Comparison of ENCODE assay signal across 8 mouse cellular contexts in the genomic region with DNA sequence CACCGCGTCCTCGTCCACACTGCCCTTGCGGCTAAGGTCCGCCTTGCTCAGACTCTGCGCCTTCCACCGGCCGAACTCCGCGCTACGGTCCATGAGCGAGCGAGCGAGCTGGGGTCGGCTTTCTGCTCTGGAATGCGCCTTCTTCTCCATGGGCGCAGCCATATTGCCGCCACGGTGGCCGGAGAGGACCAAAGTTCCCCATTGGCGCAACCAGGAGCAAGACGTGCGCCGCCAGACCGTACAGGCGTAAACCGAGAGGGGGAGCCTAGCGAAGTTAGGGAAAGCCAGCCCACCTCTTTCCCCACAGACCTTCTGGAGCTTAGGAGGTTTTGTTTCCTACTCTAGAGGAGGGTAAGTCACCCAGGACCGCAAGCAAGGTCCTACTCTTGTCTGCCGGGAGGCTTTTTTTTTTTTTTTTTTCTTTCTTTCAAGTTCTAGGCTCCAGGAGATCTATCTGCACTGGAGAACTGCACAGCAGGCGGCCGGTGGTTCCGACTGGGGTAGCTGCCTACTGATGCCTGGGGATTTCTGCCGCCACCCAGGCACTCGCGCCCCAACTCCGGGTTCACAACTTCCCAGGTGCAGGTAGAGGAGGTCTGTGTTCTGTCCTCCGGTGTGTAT. TPM values are rescaled to one million over a fixed set of nuclear protein-coding genes. Genes with fewer than 3 reads are reported as not detected.
A peak's percentile ranks its signal among the peaks of the same experiment; 100 is the strongest.
DNase-seq lines count a peak whose midpoint lies in the region; ATAC-seq and TF ChIP-seq lines count a peak whose summit lies in the region.

A gene (minus strand): TSS at position 171 of the 621 bp plus-strand sequence.

- H3K9me3 ChIP-seq in MEL (replicated peaks; ENCODE audit: insufficient read depth, low read length) = no peaks in the 10 kb centered on the region
- H3K9me3 ChIP-seq in forebrain, postnatal 0 days (ENCODE audit: low read length) = no peaks in the 10 kb centered on the region
- no peaks in the 10 kb centered on the region for H3K9me3 ChIP-seq in lung, embryonic 15.5 days

- peak; percentile 97 for ATAC-seq in forebrain, postnatal 0 days
- peak; percentile 98 for ATAC-seq in lung, embryonic 15.5 days (ENCODE audit: borderline replicate concordance, extremely low read depth, low FRiP score, low TSS enrichment)

- DNase-seq in MEL (ENCODE audit: low read depth, low spot score) = peak; percentile 95
- peak; percentile 97 to 99 for DNase-seq in cerebellum, adult 2 months
- peak; percentile 97 for DNase-seq in forebrain, postnatal 0 days
- DNase-seq in heart, postnatal 4 days = peak; percentile 99
- peak; percentile 89 to 98 for DNase-seq in layer of hippocampus, adult 8-10 months (ENCODE audit: low spot score in 2 of 2)
- peak; percentile 92 for DNase-seq in ovary, adult 18-20 months (ENCODE audit: low spot score)
- DNase-seq in thymus, postnatal 0 days (ENCODE audit: low spot score) = peak; percentile 96

- H3K36me3 ChIP-seq in MEL (ENCODE audit: control insufficient read depth in 1 of 2, insufficient read depth in 2 of 2, low read length in 2 of 2) = peaks cover 0 to 15% of the 10 kb centered on the region in 2 experiments; a peak in 2 of 4 replicates
- H3K36me3 ChIP-seq in forebrain, postnatal 0 days (ENCODE audit: insufficient read depth) = peaks cover 19% of the 10 kb centered on the region
- H3K36me3 ChIP-seq in lung, embryonic 15.5 days = peaks cover 19% of the 10 kb centered on the region

- TF ChIP-seq CTCF in MEL (IDR thresholded peaks at IDR 0.05 in 2 of 3, conservative IDR thresholded peaks at IDR 0.05 in 1 of 3; ENCODE audit: control insufficient read depth in 1 of 3, insufficient read depth in 1 of 3, low read depth in 2 of 3, low read length in 3 of 3, poor library complexity in 1 of 3, severe bottlenecking in 1 of 3) = peak in 1 of 3 experiments; percentile 21; a peak in 2 of 6 replicates
- peak; percentile 48 for TF ChIP-seq CTCF in cerebellum, adult 2 months (IDR thresholded peaks at IDR 0.05; ENCODE audit: borderline replicate concordance, insufficient read depth, low read depth, low read length)
- peak; percentile 74 for TF ChIP-seq CTCF in forebrain, postnatal 0 days (IDR thresholded peaks at IDR 0.05; ENCODE audit: low read depth)

- peaks cover 7% of the 10 kb centered on the region for H3K79me2 ChIP-seq in MEL (ENCODE audit: control insufficient read depth, insufficient read depth, low read length, poor library complexity)

- no peak for TF ChIP-seq RAD21 in MEL (IDR thresholded peaks at IDR 0.05; ENCODE audit: low read depth, low read length)

- H3K27ac ChIP-seq in MEL (ENCODE audit: control insufficient read depth, low read depth, low read length) = peak within 1 kb of the TSS; percentile 73
- peak within 1 kb of the TSS; percentile 95 for H3K27ac ChIP-seq in cerebellum, adult 2 months (ENCODE audit: insufficient read depth, low read length)
- peak within 1 kb of the TSS; percentile 94 for H3K27ac ChIP-seq in forebrain, postnatal 0 days (ENCODE audit: low read depth, low read length)
- peak within 1 kb of the TSS; percentile 96 for H3K27ac ChIP-seq in lung, embryonic 15.5 days

- TF ChIP-seq EP300 in MEL (IDR thresholded peaks at IDR 0.05; ENCODE audit: low read depth in 1 of 2, low read length in 2 of 2) = 0 out of 4 replicates have a peak, but pooled peaks of 1 of the 2 experiments have one; percentile 18

- WGBS in cerebellum, adult 2 months = under 1% methylated on average over 38 of the region's 38 CpGs
- 1% methylated on average over 38 of the region's 38 CpGs for WGBS in forebrain, postnatal 0 days
- WGBS in lung, embryonic 15.5 days = under 1% methylated on average over 38 of the region's 38 CpGs

- peak within 1 kb of the TSS; percentile 82 to 91 for H3K4me3 ChIP-seq in MEL (ENCODE audit: control insufficient read depth in 1 of 2, insufficient read depth in 1 of 2, low read depth in 2 of 2, low read length in 2 of 2)
- H3K4me3 ChIP-seq in cerebellum, adult 2 months (replicated peaks; ENCODE audit: insufficient read depth, low read depth, low read length) = peak within 1 kb of the TSS; percentile 89
- peak within 1 kb of the TSS; percentile 74 for H3K4me3 ChIP-seq in forebrain, postnatal 0 days (ENCODE audit: low read depth, low read length)
- H3K4me3 ChIP-seq in lung, embryonic 15.5 days = peak within 1 kb of the TSS; percentile 99

- TF ChIP-seq POLR2A in MEL (IDR thresholded peaks at IDR 0.05; ENCODE audit: control insufficient read depth in 1 of 2, insufficient read depth in 1 of 2, low read depth in 1 of 2, low read length in 2 of 2, poor library complexity in 1 of 2) = peak; percentile 50 to 51; a peak in 2 of 4 replicates
- no peak for TF ChIP-seq POLR2A in cerebellum, adult 2 months (IDR thresholded peaks at IDR 0.05; ENCODE audit: borderline replicate concordance, insufficient read depth, low read length)

- peak within 1 kb of the TSS; percentile 89 for H3K9ac ChIP-seq in MEL (ENCODE audit: control insufficient read depth, low read depth, low read length, poor library complexity, severe bottlenecking)
- peak within 1 kb of the TSS; percentile 77 for H3K9ac ChIP-seq in forebrain, postnatal 0 days
- peak within 1 kb of the TSS; percentile 86 for H3K9ac ChIP-seq in lung, embryonic 15.5 days

- H3K27me3 ChIP-seq in MEL (ENCODE audit: control insufficient read depth in 1 of 2, insufficient read depth in 2 of 2, low read length in 2 of 2) = no peaks in the 10 kb centered on the region
- no peaks in the 10 kb centered on the region for H3K27me3 ChIP-seq in cerebellum, adult 2 months (ENCODE audit: control insufficient read depth, insufficient read depth, low read length)
- H3K27me3 ChIP-seq in forebrain, postnatal 0 days (ENCODE audit: insufficient read depth, low read length) = no peaks in the 10 kb centered on the region
- H3K27me3 ChIP-seq in lung, embryonic 15.5 days = no peaks in the 10 kb centered on the region

- peak within 1 kb of the TSS; percentile 53 for H3K4me2 ChIP-seq in forebrain, postnatal 0 days (ENCODE audit: low read depth)
- H3K4me2 ChIP-seq in lung, embryonic 15.5 days = peak within 1 kb of the TSS; percentile 69

- peaks cover 0 to 6% of the 10 kb centered on the region in 2 experiments; a peak in 3 of 4 replicates for H3K4me1 ChIP-seq in MEL (ENCODE audit: control insufficient read depth in 1 of 2, insufficient read depth in 2 of 2, low read length in 2 of 2)
- H3K4me1 ChIP-seq in cerebellum, adult 2 months (ENCODE audit: control insufficient read depth, insufficient read depth, low read length) = no peaks in the 10 kb centered on the region
- 0 out of 2 replicates have a peak, but pooled peaks cover 3% of the 10 kb centered on the region for H3K4me1 ChIP-seq in forebrain, postnatal 0 days (ENCODE audit: insufficient read depth)
- H3K4me1 ChIP-seq in lung, embryonic 15.5 days = peaks cover 8% of the 10 kb centered on the region

TF ChIP-seq in MEL, 35 proteins besides CTCF, POLR2A, EP300 and RAD21 (continues in another document):
- TF ChIP-seq NELFE (IDR thresholded peaks at IDR 0.05; ENCODE audit: low read depth, low read length) (peak; percentile 48), MXI1 (IDR thresholded peaks at IDR 0.05; ENCODE audit: low read depth, low read length) (peak; percentile 88), MYB (IDR thresholded peaks at IDR 0.05; ENCODE audit: low read depth, low read length) (no peak), MYC (IDR thresholded peaks at IDR 0.05; ENCODE audit: low read depth, low read length) (peak; percentile 66; the same call in 1 of the 2 replicates), POLR2AphosphoS2 (IDR thresholded peaks at IDR 0.05; ENCODE audit: low read length) (no peak), NRF1 (IDR thresholded peaks at IDR 0.05; ENCODE audit: insufficient read depth, low read depth, low read length, poor library complexity, severe bottlenecking) (0 out of 2 replicates have a peak, but pooled peaks have one; percentile 12), SMC3 (IDR thresholded peaks at IDR 0.05; ENCODE audit: low read depth, low read length) (no peak; the same call in 1 of the 2 replicates), SIN3A (IDR thresholded peaks at IDR 0.05; ENCODE audit: low read length) (peak; percentile 83), RCOR1 (IDR thresholded peaks at IDR 0.05; ENCODE audit: low read depth, low read length) (no peak), UBTF (IDR thresholded peaks at IDR 0.05; ENCODE audit: borderline replicate concordance, insufficient read depth, low read depth, low read length) (0 out of 2 replicates have a peak, but pooled peaks have one; percentile 15), TAL1 (IDR thresholded peaks at IDR 0.05; ENCODE audit: low read length) (no peak), MAZ (IDR thresholded peaks at IDR 0.05; ENCODE audit: low read depth, low read length) (peak; percentile 44; the same call in 1 of the 2 replicates), MEF2A (IDR thresholded peaks at IDR 0.05; ENCODE audit: extremely low read depth, insufficient replicate concordance, low read depth, low read length, poor library complexity, severe bottlenecking) (no peak), JUND (IDR thresholded peaks at IDR 0.05; ENCODE audit: low read depth, low read length) (no peak), GABPA (IDR thresholded peaks at IDR 0.05; ENCODE audit: low read depth, low read length) (no peak), E2F4 (IDR thresholded peaks at IDR 0.05; ENCODE audit: borderline replicate concordance, low read depth, low read length) (no peak), MAFK (IDR thresholded peaks at IDR 0.05; ENCODE audit: borderline replicate concordance, low read depth, low read length) (no peak), MAX (IDR thresholded peaks at IDR 0.05; ENCODE audit: low read length) (peak; percentile 49; the same call in 1 of the 2 replicates), ZMIZ1 (IDR thresholded peaks at IDR 0.05; ENCODE audit: low read depth, low read length) (0 out of 2 replicates have a peak, but pooled peaks have one; percentile 7), ZNF384 (IDR thresholded peaks at IDR 0.05; ENCODE audit: low read depth, low read length) (peak; percentile 57), HCFC1 (IDR thresholded peaks at IDR 0.05; ENCODE audit: low read depth, low read length) (peak; percentile 93), TCF12 (IDR thresholded peaks at IDR 0.05; ENCODE audit: low read depth, low read length) (peak; percentile 68)

RNA-seq across cellular contexts. Expression of the gene that starts here (rescaled TPM):
- total RNA-seq in MEL (2012; rRNA removed) = 12.1 and 13.2 TPM in 2 replicates
- polyA plus RNA-seq in MEL (2012; ENCODE audit: insufficient read depth in 1 of 2, insufficient read length in 2 of 2, low read depth in 1 of 2, low replicate concordance in 2 of 2, missing spikeins in 1 of 2) = 1 to 10 TPM in 1 of 2 experiments, not detected in 1; 6.7 TPM
- 21.6 and 26.4 TPM in 2 replicates for polyA plus RNA-seq in cerebellum, adult 2 months (2012; rRNA removed)
- 13.8 and 13.9 TPM in 2 replicates for total RNA-seq in forebrain, postnatal 0 days (2014; rRNA removed)
- polyA plus RNA-seq in forebrain, postnatal 0 days (2015; fragmentation: Nextera tagmentation; extraction: Ambion mirVana) = 8.1 and 8.5 TPM in 2 replicates
- 1 to 10 TPM; 5.9 to 6.8 TPM for total RNA-seq in heart, postnatal 4 days (2021)
- 10 to 100 TPM in 3 of 4 experiments, 1 to 10 TPM in 1; 9.0 to 12.2 (median 11.2) TPM for total RNA-seq in layer of hippocampus, adult 8-10 months (2022)
- polyA plus RNA-seq in lung, embryonic 15.5 days (2015; fragmentation: Nextera tagmentation; extraction: Ambion mirVana) = 13.5 and 16.0 TPM in 2 replicates
- 11.6 and 13.1 TPM in 2 replicates for polyA plus RNA-seq in thymus, postnatal 0 days (2015; fragmentation: Nextera tagmentation; extraction: Ambion mirVana)

Comparison
In these comparisons a context has a peak if more than half of its experiments do, and no peak if none do; other contexts are left out.
1. Peak in every context shown above with its lines: DNase-seq, ATAC-seq, H3K4me3 ChIP-seq and H3K27ac ChIP-seq.